Mouse (Mus musculus) telencephalon, adult 2 months (tissue): ENCODE results near the gene Wdr60.
"Not testable (repeated sequence)": the region's sequence is repeated elsewhere in the genome, so short reads cannot be mapped to it uniquely, and the experiment has no call there.

Experiments used
- DNase-seq: peaks from one replicate; pipeline ENCODE4 v3.0.0-alpha.2; 2011; ENCODE audit warnings: low read depth, low spot score

Wdr60 gene

DNA sequence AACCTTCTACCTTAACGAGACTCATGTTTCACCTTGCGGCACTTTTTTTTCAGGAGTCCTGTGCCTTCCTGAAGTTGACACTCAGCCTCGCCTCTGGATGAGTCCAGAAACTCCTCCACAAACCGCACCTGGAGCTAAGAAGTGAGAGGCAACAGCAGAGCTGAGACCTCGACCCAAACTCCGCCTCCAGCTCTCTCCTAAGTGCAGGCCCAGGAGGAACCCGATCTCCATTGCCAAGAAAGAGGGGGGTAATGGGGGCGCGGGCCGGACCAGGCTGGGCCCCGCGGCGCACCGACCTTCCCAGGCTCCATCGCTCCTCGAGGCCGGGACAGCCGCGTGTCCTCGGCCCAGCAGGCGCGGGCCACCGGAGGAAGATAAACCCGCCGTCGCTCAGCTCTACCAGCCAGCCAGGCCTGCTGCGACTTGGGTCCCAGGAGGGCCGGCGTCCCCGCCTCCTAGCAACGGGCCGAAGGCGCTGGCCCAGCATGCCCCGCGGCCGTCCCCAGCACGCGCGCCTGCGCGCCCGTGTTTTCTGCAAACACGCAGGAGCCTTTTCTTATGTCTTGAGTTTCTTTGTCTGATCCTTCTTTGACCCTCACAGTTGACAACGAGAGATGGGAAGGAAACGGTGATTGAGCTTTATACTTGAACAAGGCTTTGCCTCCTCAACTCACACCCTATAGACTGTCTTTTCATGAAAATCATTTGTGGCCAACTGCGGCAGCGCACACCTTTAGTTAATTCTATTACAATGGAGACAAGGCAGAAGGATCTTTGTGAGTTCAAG lies at the start of gene Wdr60:
Gene Wdr60 (minus strand): TSS at position 468 of the 787 bp plus-strand sequence.
- DNase-seq: peak; percentile 71

DNA sequence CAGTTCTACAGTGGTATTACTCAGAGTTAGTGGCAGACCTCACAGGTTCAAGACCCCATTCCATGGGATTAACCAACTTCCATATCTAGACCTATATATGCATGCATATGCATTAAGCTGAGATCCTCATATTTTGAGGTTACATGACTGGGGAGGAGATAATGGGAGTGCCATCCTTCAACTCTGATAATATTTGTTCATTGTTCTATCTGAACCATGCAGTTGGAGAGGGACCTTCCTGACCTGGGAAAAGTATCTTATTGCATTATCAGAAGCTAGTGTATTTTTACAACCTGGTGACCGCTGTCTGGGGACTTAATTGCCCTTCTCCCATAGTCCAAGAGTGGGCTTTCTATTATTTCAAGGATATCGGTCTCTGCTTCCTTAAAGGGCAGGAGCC lies 45.8 kb upstream of the Wdr60 start:
- no peak for DNase-seq

DNA sequence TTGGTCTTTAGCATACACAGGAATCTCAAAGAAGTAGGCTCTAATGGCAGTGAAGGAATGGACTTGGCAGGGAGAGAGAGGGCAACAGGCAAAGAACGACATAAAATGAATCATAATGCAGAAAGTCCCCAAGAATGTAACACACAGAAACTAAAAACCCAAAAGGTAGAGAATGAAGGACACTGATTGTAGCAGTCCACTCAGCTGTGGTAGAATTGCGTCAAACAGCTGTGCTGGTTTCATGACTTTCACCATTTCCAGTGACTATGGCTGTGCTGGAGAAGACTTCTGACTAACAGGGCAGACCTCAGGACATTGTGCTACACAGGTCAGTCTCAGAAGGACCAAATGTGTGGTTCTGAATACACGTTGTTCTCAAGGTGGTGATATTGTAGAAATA lies 45.0 kb upstream of the Wdr60 start:
- no peak for DNase-seq

DNA sequence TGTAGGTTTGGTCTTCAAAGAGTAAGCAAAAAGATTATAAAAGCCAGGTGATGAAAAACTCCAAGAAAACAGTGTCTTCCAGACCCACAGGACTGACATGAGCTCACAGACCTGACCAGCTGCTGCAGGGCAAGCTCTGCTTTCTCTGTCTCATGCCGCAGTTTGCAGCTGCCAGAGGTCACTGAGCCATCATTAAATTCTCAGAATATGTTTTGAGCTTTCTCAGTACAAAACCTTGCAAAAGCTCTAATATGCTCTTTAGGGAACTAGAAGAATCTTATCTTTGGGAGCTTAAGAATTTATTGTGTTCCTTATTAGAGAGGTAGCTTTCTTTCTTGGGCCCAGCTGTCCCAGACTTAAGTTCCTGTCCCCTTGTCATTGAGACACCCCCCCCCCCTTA lies 43.2 kb upstream of the Wdr60 start:
- no peak for DNase-seq

DNA sequence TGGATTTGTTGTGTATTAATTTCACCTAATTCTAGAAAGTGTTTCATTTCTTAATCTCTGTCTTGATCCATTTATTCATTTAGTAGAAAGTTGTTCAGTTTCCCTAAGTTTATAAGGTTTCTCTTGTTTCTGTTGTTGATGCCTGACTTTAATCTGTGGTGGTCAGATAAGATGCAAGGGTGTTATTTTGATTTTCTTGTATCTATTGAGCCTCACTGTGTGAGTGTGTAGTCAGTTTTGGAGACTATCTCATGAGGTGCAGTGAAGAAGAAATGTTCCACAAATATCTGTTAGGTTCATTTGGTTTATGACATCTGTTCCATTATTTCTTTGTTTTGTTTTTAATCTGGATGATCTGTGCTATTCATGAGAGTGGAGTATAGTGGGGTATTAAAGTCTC lies 39.4 kb upstream of the Wdr60 start:
- no peak for DNase-seq

DNA sequence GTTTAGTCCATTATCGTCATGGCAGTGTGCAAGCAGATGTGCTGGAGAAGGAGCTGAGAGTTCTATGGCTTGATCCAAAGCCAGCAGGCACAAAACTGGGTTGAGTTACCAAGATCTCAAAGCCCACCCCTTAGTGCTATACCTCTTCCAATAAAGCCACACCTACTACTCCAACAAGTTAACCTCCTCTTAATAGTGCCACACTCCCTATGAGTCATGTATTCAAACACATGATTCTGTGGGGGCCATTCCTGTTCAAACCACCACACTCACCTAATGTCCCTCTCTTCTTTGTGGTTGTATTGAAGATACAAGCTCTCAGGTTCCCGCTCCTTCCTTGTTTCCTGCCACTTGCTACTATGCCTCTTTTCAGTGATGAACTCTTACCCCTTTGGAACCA lies 37.1 kb upstream of the Wdr60 start:
- no peak for DNase-seq

DNA sequence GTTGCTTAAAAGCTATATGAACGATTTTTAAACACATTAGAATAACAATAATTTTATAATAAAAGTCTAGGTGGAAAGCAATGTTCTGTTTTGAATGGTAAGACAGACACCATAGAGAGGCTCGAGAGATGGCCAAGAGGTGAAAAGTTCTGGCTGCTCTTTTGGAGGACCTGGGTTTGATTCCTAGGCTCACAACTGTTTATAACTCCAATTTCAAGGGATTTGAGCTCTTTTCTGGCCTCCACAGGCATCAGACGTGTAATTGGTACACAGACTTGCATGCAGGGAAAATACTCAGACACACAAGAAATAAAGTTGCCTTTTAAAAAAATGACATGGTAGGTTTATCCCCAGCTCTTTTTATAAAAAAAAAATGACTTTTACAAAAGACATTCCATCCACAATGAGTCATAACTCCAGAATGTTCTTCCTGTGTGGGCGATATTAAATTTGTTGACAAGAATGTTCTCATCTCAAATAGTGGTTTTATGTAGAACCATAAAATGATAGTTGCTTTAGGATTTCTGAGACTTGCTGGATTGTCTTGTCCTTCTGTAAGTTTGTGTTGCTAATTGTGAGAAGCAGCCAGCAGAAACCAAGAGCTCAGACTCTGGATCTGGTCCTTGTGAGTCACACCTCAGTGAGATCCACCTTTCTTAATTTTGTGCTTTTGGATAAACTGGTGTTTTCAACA lies 30.9 kb upstream of the Wdr60 start:
- peak; percentile 68 for DNase-seq

DNA sequence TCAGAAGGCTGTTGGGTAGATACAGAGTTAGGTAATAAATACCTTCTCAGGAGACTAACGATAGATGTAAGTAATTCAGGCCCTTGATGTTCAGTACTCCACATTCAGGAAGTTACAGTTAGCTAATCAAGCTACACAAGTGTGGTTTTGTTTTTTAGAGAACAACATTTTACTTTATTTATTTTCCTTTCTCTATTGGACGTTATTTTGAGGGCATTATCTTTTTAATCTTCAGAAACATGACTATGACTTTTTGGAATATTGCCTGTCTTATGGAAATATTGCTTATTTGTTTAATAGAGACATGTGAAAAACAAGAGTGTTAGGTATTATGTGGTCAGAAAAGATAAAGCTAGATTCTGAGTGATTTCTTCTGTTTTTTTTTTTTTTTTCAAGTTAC lies 30.4 kb upstream of the Wdr60 start:
- no peak for DNase-seq

DNA sequence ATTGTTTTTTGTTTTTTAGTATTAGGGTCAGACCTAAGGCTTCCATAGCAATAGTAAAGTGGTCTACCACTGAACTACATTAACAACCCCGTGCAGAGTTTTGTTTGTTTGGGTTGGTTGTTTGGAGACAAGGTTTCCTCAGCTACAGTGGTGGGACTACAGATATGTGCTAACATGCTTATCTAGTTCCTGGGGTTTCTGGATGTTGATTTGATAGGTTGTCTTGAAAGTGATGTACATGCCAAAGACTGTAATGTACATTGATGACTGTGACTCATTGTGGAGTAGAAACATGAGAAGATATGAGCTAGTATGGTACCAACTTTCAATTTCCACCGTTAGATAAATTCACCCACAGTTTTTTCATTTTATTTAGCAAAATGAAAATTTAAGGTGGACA lies 20.7 kb upstream of the Wdr60 start:
- no peak for DNase-seq

DNA sequence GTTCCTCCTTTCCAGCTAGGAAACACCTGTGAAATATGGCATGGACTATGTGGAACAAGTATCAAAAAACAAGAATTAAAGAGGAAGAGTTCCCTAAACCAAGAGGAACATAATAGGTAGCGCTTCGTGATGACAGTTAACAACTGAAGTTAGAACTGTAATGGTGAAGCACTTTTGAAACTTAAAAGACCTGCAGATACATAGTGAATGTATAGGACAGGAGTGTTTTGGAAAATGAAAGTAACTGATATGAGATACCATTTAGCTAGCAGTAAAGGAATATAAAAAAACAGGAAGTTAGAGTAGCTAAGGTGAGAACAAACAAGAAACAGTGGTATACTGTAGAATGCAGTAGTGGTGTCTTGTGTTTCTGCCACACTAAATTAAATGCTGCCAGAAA lies 20.0 kb upstream of the Wdr60 start:
- no peak for DNase-seq

DNA sequence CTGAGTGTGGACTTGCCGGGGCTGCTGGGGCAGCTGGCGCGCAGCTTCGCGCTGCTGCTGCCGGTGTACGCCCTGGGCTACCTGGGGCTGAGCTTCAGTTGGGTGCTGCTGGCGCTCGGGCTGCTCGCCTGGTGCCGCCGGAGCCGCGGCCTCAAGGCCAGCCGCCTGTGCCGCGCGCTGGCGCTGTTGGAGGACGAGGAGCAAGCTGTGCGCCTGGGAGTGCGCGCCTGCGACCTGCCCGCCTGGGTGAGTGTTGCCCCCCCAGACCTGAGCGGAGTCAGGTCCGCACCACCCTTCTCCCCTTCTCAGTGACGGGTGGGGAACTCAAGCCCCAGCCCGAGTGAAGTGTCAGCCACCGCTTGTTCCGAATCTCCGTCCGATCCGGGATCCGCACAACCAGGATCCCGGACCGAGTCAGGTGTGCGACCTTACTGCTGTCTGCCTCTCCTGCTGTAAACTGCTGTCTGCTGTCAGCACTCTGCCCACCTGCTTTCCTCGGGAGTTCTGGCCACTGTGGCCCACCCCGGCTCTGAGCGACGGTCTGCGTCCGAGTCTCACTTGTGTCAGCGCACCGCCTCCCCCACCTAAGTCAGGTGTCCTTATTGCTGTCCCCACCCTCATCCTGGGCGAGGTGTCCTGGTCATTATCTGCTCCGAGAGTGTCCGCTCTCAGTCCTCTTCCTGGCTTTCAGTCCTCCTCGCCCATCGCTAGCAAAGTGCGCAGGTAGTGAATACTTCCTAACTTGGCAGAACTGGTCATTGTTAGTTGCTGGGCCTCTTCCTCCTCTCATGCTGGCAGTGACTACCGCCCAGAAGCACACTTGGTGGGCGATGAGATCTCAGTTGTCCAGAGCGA lies 18.8 kb upstream of the Wdr60 start:
- no peak for DNase-seq

DNA sequence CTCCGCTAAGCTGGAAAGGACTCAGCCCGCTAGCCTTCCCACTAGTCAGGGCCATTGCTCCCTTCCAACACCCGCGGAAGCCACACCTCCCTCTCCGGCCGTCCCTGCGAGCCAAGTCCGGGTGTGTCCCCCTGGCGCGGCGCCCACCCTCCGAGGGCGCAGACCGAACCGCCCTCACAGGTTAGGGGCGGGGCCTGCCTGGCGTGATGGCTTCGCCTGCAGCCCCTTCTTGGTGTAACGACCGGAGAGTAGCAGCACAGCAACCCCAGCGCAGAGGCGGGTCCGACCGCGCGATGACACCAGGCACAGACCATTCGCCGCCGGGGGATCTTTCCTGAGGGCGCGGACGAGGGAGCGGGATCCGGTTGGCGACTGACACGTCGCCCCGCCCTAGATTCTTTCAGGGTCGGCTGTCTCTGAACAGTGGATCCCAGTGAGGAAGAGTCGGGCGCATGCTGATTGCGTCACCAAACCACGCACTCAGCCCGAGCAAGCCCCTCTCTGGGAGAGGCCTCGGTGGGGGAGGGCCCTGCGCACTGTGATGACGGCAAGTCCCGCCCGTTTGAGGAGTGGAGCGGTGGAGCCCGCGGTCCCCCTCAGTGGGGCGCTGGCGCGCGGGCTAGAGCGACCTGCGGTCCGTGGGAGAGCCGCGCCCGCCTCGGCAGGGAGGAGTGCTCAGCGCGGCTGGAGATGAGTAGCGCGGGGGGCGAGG lies 18.0 kb upstream of the Wdr60 start, which contains the start of gene Esyt2:
Gene Esyt2 (plus strand): TSS at position 544 of the 712 bp plus-strand sequence.
- peak; percentile 99 for DNase-seq

DNA sequence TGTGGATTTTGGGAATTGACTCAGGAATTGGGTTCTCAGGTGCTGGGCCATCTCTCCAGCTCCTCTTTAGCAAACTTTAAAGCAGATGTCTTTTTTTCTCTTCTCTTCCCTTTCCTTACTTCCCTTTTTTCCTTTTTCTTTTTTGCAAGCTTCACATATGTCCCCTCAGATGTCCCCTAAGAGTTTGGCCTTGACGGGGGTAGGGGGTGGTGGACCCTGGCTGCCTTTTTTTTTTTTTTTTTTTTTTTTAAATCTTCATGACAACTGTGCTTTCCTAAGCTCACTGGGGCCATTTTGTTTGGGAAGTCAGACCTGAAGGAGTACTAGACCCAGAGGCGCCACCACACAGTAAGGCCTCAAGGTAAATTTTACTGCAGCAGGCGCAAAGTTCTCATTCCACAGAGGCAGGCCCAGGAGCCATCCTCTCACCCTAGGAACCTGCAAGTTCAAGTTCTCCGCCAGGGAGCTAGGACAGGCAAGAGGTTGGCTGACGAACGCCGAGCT lies 17.4 kb upstream of the Wdr60 start:
- peak; percentile 35 for DNase-seq

DNA sequence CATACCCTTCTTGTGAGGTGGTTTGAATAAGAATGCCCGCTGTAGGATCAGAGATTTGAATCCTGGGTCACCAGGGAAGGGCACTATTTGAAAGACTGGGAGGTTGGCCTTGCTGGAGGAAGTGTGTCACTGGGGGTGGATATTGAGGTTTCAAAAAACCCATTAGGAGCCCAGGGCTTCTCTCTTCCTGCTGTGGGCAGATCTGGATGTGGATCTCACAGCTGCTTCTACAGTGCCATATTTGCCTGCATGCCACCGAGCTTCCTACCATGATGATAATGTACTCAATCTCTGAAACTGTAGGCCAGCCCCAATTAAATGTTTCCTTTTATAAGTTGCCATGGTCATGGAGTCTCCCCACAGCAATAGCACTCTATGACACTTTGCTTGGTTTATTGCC lies 16.4 kb upstream of the Wdr60 start:
- DNase-seq: no peak

DNA sequence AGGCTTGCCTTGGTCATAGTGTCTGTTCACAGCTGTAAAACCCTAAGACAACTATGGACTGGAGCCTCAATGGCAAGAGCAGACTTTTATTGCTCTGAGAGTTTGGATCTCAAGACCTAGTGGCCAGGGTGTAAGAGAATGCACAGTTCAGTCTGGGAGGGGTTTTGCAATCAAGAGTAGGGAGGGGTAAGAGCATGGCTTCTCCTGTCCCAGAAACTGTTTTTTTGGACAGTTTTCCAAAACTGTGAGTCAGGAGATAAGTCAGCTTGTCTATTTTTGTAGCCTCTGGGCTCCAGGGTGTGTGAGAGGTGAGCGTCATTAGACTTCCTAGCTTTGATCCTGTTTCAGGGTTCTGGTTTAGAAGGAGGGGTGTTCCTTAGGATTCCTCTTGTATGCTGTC lies 15.7 kb upstream of the Wdr60 start:
- no peak for DNase-seq

DNA sequence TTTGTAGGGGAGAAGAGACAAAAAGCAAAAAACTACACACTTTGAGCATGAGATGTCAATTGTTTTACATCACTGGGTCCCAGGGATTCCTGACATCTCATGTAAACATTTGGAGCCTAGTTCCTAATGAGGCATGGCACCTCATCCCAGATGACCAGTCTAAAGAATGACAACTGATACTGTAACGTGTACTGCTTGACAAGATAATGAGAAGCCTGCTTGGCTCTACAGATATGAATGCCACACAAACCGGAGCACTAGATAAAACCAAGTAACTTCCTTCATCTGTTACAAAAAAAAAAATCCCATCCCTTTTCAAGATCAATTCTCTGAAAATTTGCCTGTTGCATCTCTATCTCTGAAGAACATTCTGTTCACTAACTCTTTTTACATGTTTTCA lies 14.1 kb upstream of the Wdr60 start:
- DNase-seq: no peak

DNA sequence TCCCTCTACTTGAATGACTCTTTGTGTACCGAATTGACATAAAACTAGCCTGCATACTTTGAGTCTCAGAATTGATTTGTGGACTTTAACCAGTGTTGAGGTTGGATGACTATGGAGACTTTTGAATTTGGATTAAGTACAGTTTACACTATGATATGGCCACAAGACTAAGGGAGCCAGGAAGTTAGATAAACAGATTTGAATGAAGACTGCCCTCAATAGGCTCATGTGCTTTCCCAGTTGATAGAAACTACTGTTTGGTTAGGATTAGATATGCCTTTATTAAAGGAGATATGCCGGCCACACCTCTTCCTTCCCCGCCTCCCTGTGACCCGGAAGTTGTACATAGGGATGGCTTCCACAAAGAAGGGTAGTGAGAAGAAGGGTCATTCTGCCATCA lies 12.8 kb upstream of the Wdr60 start:
- DNase-seq: no peak

DNA sequence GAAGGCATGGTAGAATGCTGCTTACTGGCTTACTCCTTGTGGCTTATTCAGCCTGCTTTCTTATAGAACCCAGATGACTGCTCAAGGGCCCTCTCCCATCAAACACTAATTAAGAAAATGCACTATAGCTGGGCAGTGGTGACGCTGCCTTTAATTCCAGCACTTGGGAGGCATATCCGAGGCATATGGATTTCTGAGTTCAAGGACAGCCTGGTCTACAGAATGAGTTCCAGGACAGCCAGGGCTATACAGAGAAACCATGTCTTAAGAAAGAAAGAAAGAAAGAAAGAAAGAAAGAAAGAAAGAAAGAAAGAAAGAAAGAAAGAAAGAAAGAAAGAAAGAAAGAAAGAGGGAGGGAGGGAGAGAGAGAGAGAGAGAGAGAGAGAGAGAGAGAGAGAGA lies 12.3 kb upstream of the Wdr60 start, which contains the start of gene Gm11027:
Gene Gm11027 (plus strand): TSS at position 301 of the 400 bp plus-strand sequence.
- DNase-seq: not testable (repeated sequence)

DNA sequence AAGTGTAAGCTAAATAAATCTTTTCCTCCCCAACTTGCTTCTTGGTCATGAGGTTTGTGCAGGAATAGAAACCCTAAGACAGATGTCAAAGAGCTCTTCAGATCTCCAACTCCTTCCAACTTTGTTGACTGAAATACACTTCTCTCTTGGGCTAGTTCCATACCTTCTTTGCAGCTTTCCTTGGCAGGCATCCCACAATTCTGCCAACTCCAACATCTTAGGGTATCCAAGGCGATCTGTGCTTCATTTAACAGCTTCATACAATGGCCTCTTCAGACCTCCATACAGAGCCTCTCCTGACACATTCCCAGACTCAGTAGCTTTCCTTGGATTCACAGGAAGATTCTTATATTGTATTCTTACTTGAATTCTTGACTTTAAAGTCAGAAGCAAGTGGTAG lies 10.9 kb upstream of the Wdr60 start:
- DNase-seq: no peak

DNA sequence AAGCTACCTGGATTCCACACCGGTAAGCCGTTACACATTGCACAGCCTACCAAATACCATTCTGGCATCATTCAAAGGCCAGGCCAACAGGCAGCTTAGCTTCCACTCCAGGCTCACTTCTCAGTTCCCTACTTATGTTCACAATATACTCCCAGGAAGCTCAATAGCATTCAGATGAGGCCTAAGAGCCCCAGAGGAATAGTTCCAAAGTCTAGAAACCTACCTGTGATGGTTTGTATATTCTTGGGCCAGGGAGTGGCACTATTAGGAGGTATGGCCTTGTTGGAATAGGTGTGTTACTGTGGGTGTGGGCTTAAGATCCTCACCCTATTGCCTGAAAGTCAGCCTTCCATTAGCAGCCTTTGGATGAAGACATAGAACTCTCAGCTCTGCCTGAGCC lies 8.2 kb upstream of the Wdr60 start:
- DNase-seq: no peak

DNA sequence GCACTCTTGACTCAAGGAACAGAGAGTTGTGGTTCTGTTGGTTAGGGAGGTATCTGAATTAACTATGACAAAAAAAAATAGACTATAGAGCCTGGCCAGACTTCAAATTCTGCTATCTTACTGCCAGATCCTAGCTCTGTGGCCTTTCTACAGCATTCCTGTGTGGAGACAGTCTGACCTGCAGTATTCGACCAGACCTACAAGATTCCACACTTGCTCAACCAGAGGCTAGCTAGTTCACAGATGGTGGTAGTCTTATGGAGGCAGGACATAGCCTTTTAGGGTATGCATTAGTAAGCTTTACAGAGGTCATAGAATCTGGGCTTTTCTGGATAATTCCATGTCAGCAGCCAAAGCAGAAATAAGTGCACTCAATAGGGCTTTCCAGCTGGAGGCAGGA lies 7.7 kb upstream of the Wdr60 start:
- DNase-seq: no peak
